Mouse (Mus musculus): ENCODE measurements around the gene Plxnd1. TPM values are rescaled to one million over a fixed set of nuclear protein-coding genes. Genes with fewer than 3 reads are reported as not detected.

The Plxnd1 gene
- polyA plus RNA-seq, 1 experiment from 2014 or later = 42.3 TPM

GRCm38 (mm10) chr6:115987096-115987747 lies 7.6 kb downstream of the Plxnd1 start:
- peak overlapping the region; percentile 40 for H3K4me2 ChIP-seq (ENCODE audit: low read length)
- no peak for ATAC-seq (replicated peaks; ENCODE audit: low FRiP score, low read depth)
- WGBS = 49% methylated on average over 9 of the region's 9 CpGs
- no peak for TF ChIP-seq CTCF (IDR thresholded peaks at IDR 0.05; ENCODE audit: low read depth)
- peaks cover 63% of the 10 kb centered on the region for H3K4me1 ChIP-seq (replicated peaks; ENCODE audit: insufficient read depth, low read length)
- DNase-seq (ENCODE audit: low spot score) = no peak
- H3K36me3 ChIP-seq (ENCODE audit: insufficient read depth, low read length) = no peaks in the 10 kb centered on the region
- no peaks in the 10 kb centered on the region for H3K27me3 ChIP-seq (ENCODE audit: insufficient read depth, low read length)
- no peaks in the 10 kb centered on the region for H3K9me3 ChIP-seq (replicated peaks; ENCODE audit: low read length)
- no peak overlapping the region for H3K4me3 ChIP-seq (replicated peaks; ENCODE audit: low read depth, low read length)
- H3K27ac ChIP-seq = peak overlapping the region; percentile 34; the same call in 1 of the 2 replicates
- H3K9ac ChIP-seq (ENCODE audit: low read depth, low read length) = no peak overlapping the region

GRCm38 (mm10) chr6:115986472-115987095 lies 8.2 kb downstream of the Plxnd1 start:
- Histone ChIP-seq H3K9ac (ENCODE audit: low read depth, low read length) (0 out of 2 replicates have a peak overlapping the region, but pooled peaks have one; percentile 32), H3K4me3 (replicated peaks; ENCODE audit: low read depth, low read length) (no peak overlapping the region), H3K27me3 (ENCODE audit: insufficient read depth, low read length) (no peaks in the 10 kb centered on the region), H3K4me2 (ENCODE audit: low read length) (peak overlapping the region; percentile 40), H3K9me3 (replicated peaks; ENCODE audit: low read length) (no peaks in the 10 kb centered on the region), H3K36me3 (ENCODE audit: insufficient read depth, low read length) (no peaks in the 10 kb centered on the region), H3K4me1 (replicated peaks; ENCODE audit: insufficient read depth, low read length) (peaks cover 58% of the 10 kb centered on the region), H3K27ac (peak overlapping the region; percentile 57; the same call in 1 of the 2 replicates)
- whole genome bisulfite sequencing = 43% methylated on average over 12 of the region's 12 CpGs
- no peak for ATAC-seq (replicated peaks; ENCODE audit: low FRiP score, low read depth)
- no peak for DNase-seq (ENCODE audit: low spot score)
- TF ChIP-seq CTCF (IDR thresholded peaks at IDR 0.05; ENCODE audit: low read depth) = no peak

GRCm38 (mm10) chr6:115985622-115986021 lies 9.2 kb downstream of the Plxnd1 start:
- Histone ChIP-seq H3K36me3 (ENCODE audit: insufficient read depth, low read length) (no peaks in the 10 kb centered on the region), H3K4me3 (replicated peaks; ENCODE audit: low read depth, low read length) (0 out of 2 replicates have a peak overlapping the region, but pooled peaks have one; percentile 4), H3K4me1 (replicated peaks; ENCODE audit: insufficient read depth, low read length) (peaks cover 54% of the 10 kb centered on the region), H3K4me2 (ENCODE audit: low read length) (peak overlapping the region; percentile 40), H3K27me3 (ENCODE audit: insufficient read depth, low read length) (no peaks in the 10 kb centered on the region), H3K9ac (ENCODE audit: low read depth, low read length) (0 out of 2 replicates have a peak overlapping the region, but pooled peaks have one; percentile 3), H3K27ac (peak overlapping the region; percentile 57; the same call in 1 of the 2 replicates), H3K9me3 (replicated peaks; ENCODE audit: low read length) (no peaks in the 10 kb centered on the region)
- DNase-seq (ENCODE audit: low spot score) (no peak), ATAC-seq (replicated peaks; ENCODE audit: low FRiP score, low read depth) (no peak)
- 38% methylated on average over 9 of the region's 9 CpGs for WGBS
- TF ChIP-seq CTCF (IDR thresholded peaks at IDR 0.05; ENCODE audit: low read depth) = no peak

- DNase-seq (ENCODE audit: low spot score) (no peak), ATAC-seq (replicated peaks; ENCODE audit: low FRiP score, low read depth) (no peak)
- H3K4me1 ChIP-seq (replicated peaks; ENCODE audit: insufficient read depth, low read length) = peaks cover 54% of the 10 kb centered on the region
- 47% methylated on average over 7 of the region's 7 CpGs for WGBS
- H3K9ac ChIP-seq (ENCODE audit: low read depth, low read length) = no peak overlapping the region
- H3K27me3 ChIP-seq (ENCODE audit: insufficient read depth, low read length) = no peaks in the 10 kb centered on the region
- H3K9me3 ChIP-seq (replicated peaks; ENCODE audit: low read length) = no peaks in the 10 kb centered on the region
- H3K4me3 ChIP-seq (replicated peaks; ENCODE audit: low read depth, low read length) = no peak overlapping the region
- peak overlapping the region; percentile 85; the same call in 1 of the 2 replicates for H3K27ac ChIP-seq
- H3K4me2 ChIP-seq (ENCODE audit: low read length) = peak overlapping the region; percentile 40; the same call in 1 of the 2 replicates
- TF ChIP-seq CTCF (IDR thresholded peaks at IDR 0.05; ENCODE audit: low read depth) = no peak
- no peaks in the 10 kb centered on the region for H3K36me3 ChIP-seq (ENCODE audit: insufficient read depth, low read length)
Measured at GRCm38 (mm10) chr6:115984580-115984979, 10.2 kb downstream of the Plxnd1 start.

GRCm38 (mm10) chr6:115983306-115984038 lies 11.3 kb downstream of the Plxnd1 start:
- H3K27me3 ChIP-seq (ENCODE audit: insufficient read depth, low read length) = no peaks in the 10 kb centered on the region
- WGBS = 27% methylated on average over 12 of the region's 12 CpGs
- TF ChIP-seq CTCF (IDR thresholded peaks at IDR 0.05; ENCODE audit: low read depth) = no peak
- H3K36me3 ChIP-seq (ENCODE audit: insufficient read depth, low read length) = peaks cover under 1% of the 10 kb centered on the region; the same call in 1 of the 2 replicates
- DNase-seq (ENCODE audit: low spot score) (peak; percentile 96), ATAC-seq (replicated peaks; ENCODE audit: low FRiP score, low read depth) (no peak; the same call in 1 of the 2 replicates)
- no peak overlapping the region for H3K4me3 ChIP-seq (replicated peaks; ENCODE audit: low read depth, low read length)
- 0 out of 2 replicates have a peak overlapping the region, but pooled peaks have one; percentile 35 for H3K9ac ChIP-seq (ENCODE audit: low read depth, low read length)
- H3K4me1 ChIP-seq (replicated peaks; ENCODE audit: insufficient read depth, low read length) = peaks cover 48% of the 10 kb centered on the region
- peak overlapping the region; percentile 42 for H3K4me2 ChIP-seq (ENCODE audit: low read length)
- H3K9me3 ChIP-seq (replicated peaks; ENCODE audit: low read length) = no peaks in the 10 kb centered on the region
- H3K27ac ChIP-seq = peak overlapping the region; percentile 89

- H3K4me1 ChIP-seq (replicated peaks; ENCODE audit: insufficient read depth, low read length) = peaks cover 48% of the 10 kb centered on the region
- peak overlapping the region; percentile 89 for H3K27ac ChIP-seq
- peak overlapping the region; percentile 42 for H3K4me2 ChIP-seq (ENCODE audit: low read length)
- no peaks in the 10 kb centered on the region for H3K27me3 ChIP-seq (ENCODE audit: insufficient read depth, low read length)
- H3K36me3 ChIP-seq (ENCODE audit: insufficient read depth, low read length) = peaks cover 7% of the 10 kb centered on the region; the same call in 1 of the 2 replicates
- no peaks in the 10 kb centered on the region for H3K9me3 ChIP-seq (replicated peaks; ENCODE audit: low read length)
- 0 out of 2 replicates have a peak, but pooled peaks have one; percentile 38 for ATAC-seq (replicated peaks; ENCODE audit: low FRiP score, low read depth)
- no peak overlapping the region for H3K4me3 ChIP-seq (replicated peaks; ENCODE audit: low read depth, low read length)
- 0 out of 2 replicates have a peak overlapping the region, but pooled peaks have one; percentile 35 for H3K9ac ChIP-seq (ENCODE audit: low read depth, low read length)
- TF ChIP-seq CTCF (IDR thresholded peaks at IDR 0.05; ENCODE audit: low read depth) = no peak
- 29% methylated on average over 7 of the region's 7 CpGs for WGBS
- peak; percentile 75 for DNase-seq (ENCODE audit: low spot score)
Measured at GRCm38 (mm10) chr6:115982889-115983288, 11.9 kb downstream of the Plxnd1 start.

All from kidney, postnatal 0 days (tissue).